Mouse (Mus musculus) telencephalon, adult 2 months (tissue): Measurements from ENCODE around the gene Tas2r113.
"Not testable (repeated sequence)": the region's sequence is repeated elsewhere in the genome, so short reads cannot be mapped to it uniquely, and the experiment has no call there.

Source experiments
- DNase-seq: peaks from one replicate; pipeline ENCODE4 v3.0.0-alpha.2; 2011; ENCODE audit warnings: low read depth, low spot score

Gene Tas2r113

GRCm38 (mm10) chr6:132892711-132893110 is at the start of gene Tas2r113:
Tas2r113 (plus strand) TSS chr6:132893011.
- no peak for DNase-seq

GRCm38 (mm10) chr6:132846842-132847241 is 46.0 kb upstream of the Tas2r113 start, which contains the start of gene Tas2r123:
Tas2r123 (plus strand) TSS chr6:132847142.
- no peak for DNase-seq

DNA sequence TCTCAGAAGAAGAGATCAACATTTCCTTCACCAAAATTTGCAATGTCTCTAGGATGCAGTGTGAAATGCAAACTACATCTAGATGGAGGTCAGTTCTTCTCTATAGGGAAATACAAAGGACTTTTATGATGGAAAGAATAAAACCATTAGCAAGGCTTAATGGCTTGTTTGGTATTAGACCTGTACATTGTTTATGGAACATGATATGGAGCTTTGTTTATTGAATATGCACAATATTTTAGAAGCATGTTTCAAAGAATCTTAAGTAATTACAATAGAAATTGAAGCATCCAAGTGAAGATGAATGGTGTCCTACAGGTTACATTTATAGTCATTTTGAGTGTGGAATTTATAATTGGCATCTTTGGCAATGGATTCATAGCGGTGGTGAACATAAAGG is 37.7 kb upstream of the Tas2r113 start, which contains the start of gene Tas2r116:
Gene Tas2r116 (plus strand): TSS at position 301 of the 400 bp plus-strand sequence.
- no peak for DNase-seq

- DNase-seq: no peak
Measured at GRCm38 (mm10) chr6:132867708-132868107, 25.1 kb upstream of the Tas2r113 start, which contains the start of gene Tas2r110. Tas2r110 (plus strand) TSS chr6:132868008.

DNA sequence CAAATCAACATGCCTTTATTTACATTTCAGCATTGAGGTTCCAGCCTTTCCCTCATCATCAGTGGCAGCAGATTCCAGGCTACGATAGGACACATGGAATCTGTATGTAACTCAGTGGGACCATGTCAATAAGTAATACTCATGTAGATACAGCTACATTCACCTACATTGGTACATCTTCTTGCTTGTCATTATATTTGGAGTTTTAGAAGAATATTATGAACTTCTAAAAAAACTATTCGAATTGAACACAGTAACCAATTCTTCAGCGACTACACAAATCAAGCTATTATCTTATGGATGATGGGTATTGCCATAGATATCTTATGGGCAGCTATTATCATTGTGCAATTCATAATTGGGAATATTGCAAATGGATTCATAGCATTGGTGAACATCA is 16.5 kb downstream of the Tas2r113 start, which contains the start of gene Tas2r125:
Gene Tas2r125 (plus strand): TSS at position 301 of the 400 bp plus-strand sequence.
- DNase-seq: no peak

DNA sequence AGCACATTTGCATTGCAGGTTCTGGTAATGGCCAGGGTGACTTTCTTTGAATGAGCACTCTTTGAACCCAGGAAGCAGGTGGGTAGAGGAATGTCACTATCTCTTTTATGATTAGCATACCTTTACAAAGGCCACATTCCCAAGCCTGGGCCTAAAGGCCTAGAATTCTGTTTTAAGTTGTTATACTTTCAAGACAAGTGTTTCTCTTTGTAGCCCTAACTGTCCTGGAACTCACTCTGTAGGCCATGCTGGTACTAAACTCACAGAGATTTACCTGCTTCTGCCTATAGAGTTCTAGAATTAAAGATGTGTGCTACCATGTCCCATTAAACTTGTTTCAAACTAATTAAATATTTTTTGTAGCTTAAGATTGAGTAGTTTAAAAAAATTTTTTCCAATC is 48.6 kb downstream of the Tas2r113 start:
- not testable (repeated sequence) for DNase-seq
